Mouse (Mus musculus): ENCODE measurements around the gene H2afx.
"Not testable (repeated sequence)": the region's sequence is repeated elsewhere in the genome, so short reads cannot be mapped to it uniquely, and the experiment has no call there.

H2afx gene

DNA sequence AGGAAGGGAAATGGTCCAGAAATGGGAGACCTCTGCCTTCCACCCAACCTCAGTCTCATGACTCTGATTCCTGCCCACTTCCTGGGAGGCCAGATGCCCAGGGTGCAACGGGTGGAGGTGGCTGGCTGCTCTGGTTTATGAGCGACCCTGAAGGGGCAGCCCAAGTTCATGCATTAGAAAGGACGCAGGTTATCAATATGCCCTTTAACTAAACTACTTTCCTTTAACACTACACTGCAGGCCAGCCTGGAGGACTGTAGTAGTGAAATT, 15.7 kb upstream of the H2afx start:
- DNase-seq (ENCODE audit: low spot score) = no peak

DNA sequence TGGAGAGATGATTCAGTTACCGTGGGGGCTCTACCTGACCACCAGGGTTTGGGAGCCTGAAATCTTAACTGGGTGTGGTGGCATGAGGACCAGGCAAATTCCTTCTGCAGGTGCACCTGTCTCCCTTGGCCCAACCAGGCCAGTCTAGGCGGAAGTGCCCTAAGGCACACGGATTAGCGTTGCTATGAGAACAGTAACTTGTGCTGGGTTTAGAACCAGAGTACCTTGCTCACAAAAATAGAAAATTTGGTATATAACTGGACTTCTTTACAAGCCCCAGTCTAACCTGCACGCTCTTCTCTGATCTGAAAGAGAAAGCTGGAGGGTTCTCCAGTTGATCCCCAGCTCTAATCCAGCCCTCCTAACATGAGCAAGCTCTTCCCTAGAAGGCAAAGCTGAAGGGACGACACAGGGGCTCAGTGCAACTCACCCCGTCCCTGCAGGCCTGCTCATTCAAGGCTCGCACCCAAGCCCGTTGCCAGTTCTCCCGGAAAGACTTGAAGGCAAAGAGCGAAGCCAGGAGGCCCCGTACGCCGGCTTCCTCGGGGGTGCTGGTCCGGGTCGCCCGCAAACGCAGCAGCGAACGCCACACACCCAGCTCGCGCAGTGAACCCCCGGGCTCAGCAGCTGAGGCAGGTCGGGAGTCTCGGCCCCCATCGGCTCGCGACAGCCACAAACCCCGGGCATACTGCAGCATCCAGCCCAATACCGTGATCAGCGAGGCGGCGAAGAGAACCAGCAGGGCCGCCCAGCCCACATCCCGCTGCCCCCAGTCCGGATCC, 15.2 kb upstream of the H2afx start:
- no peak for DNase-seq (ENCODE audit: low spot score)

DNA sequence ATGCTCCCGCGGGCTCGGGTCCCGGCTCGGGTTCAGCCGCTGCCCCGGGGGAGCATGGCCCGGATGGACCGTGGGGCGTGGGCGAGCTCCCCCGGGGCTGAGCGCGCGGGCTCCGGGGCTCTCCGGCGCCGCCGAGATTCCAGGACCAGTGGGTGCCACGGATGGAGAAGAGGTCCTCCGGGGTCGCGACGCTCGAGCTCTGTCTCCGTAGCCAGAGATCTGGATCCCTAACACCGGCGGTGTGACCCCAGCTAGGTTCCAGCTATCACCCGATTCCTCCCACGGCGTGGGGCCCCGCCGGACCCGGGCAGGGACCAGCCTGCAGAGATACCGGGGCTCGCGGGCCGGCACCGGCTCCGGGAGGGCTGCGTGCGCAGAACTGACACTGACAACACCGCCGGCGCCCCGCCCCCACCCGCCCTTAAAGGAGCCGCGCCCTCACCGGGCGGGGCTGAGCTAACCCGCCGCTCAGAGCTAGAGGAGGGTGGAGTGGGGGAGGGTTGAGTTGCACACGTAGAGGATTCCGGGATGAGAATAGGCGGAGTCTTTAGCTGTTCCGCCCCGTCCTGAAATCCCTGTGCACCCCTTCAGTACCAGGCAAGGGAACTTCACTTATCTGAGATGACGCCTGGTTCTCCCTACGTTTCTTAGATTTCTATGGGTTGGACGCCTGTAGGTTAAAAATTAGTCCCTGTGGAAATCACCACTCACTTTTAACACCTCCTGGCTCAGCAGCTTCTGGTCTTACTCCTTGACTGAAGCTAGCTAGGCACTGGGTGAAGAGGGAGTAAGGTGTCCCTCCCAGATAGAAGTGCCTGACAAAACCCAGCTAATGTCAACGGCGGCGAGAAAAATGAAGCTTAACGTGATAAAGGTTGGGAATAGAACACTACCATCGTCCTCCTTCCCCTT, 14.4 kb upstream of the H2afx start, which contains the start of gene C2cd2l:
TSS of gene C2cd2l (minus strand) at position 399 of the 912 bp plus-strand sequence.
- peak; percentile 62 for DNase-seq (ENCODE audit: low spot score)

DNA sequence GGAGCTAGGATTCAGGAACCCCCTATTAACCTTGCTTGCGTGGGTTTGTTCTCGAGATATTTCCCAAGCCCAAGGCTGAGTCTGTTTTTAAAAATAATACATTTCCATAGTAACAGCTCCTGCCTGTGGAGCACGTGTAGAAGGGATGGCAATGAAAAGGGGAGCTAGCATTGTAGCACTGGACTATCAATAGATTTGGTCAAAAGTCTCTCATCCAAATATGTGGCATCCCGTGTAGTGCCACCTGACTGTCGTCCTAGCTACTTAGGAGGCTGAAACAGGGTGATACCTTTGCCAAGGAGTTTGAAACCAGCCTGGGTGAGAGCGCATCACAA, 13.7 kb upstream of the H2afx start:
- no peak for DNase-seq (ENCODE audit: low spot score)

DNA sequence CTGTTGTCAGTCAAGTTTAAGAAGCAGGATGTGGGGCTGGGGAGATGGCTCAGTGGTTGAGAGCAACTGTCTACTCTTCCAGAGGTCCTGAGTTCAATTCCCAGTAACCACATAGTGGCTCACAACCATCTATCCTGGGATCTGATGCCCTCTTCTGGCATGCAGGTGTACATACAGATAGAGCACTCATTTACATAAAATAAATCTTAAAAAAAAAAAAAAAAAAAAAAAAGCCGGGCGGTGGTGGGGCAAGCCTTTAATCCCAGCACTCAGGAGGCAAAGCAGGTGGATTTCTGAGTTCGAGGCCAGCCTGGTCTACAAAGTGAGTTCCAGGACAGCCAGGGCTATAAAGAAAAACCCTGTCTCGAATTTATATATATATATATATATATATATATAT, 10.8 kb upstream of the H2afx start:
- DNase-seq (ENCODE audit: low spot score) = not testable (repeated sequence)

DNA sequence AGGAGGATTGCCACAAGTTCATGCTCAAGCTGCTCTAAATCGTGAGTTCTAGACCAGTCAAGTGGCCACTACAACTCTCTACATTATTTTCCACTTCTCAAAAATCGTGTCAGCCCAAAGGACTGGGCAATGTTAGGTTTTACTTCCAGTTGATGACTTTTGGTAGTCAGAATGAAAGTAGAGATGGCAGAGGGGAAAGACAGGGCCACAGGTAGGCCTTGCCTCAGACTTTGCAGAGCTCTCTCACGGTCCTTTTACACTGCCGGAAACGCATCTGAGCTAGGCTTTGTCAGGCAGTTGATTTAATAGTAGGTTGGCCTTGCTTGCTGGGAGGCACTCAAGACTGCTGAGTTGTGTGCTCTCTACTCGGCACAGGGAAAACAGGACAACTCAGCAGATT, 10.3 kb upstream of the H2afx start:
- no peak for DNase-seq (ENCODE audit: low spot score)

DNA sequence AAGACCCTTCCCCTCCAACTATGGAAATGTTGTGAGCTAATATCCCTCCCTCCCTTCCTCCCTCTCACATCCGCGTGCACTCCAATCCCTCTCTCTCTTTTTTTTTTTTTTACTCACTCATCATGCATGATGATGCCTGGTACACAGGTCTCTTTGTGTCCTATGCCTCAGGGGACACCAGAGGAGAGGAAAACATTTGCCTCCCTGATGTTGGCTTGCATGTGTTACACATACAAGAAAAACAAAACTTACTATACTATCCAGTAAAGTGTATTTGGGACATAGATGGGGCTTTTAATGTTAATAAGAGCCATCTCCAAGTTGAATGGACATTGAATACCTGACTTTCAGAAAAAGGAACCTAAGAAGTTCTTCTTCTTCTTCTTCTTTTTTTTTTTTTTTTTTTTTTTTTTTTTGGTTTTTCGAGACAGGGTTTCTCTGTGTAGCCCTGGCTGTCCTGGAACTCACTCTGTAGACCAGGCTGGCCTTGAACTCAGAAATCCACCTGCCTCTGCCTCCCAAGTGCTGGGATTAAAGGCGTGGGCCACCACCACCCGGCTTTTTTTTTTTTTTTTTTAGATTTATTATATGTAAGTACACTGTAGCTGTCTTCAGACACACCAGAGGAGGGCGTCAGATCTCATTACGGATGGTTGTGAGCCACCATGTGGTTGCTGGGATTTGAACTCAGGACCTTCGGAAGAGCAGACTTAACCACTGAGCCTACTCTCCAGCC, 9.3 kb upstream of the H2afx start:
- DNase-seq (ENCODE audit: low spot score) = not testable (repeated sequence)

DNA sequence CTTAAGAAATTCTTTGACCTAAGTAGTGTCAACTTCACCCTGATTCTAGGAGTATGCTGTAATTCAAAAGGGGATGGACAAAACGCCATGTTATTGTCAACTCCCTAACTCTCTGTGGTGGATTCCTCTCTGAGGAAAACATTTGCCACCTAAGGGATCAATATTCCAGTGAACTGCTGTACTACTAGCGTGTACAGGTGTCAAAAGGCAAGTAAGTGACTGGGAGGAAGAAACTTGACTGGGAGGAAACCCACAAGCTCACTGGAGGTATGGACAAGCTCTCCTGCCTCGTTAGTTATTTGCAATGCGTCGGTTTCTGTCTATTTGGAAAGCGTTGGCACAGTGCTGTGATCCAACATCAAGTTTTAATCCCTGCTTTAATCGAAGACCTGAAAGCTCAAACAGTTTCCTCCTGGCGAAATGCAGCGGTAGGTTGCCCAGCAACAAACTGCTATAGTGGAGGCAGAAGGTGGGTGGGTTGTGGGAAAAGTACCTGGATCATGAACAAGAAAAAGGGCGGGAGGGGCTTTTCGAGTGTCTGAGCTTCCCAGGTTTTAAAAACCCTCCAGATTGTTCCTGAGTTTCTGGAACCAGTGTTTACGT, 8.6 kb upstream of the H2afx start, which contains the start of gene Dpagt1:
TSS of gene Dpagt1 (plus strand) at position 252 of the 603 bp plus-strand sequence.
- no peak for DNase-seq (ENCODE audit: low spot score)

DNA sequence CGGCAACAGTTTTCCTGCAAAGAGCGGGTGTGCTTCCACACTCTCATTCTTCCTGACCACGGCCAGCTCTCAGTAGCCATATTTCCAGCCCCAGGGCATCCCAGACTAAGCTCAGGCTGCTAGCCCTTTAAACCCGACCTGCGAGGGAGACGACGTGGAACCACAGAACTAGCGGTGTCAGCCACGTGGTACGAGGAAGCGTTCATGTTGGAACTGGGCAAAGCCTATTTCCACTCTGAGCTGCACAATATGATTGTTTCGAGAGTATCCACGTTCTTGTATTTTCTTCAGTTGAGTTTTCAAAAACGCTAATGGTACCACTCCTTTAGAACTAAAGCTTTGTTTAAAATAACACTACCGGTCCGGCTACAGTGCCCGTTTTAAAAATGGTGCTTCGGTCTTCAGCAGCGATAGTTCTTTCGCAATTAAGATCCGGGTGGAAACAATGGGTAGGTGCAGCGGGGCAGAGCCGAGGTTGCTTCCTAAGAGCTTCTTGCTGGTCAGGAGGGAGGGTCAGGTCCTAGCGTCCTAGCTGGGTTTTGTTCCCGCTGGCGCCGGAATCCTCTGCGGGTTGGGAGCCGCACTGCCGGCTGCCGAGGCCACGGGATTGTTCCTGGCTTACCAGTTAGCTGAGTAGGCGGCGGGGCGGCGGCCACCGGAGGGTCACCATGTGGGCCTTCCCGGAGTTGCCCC, 8.0 kb upstream of the H2afx start:
- DNase-seq (ENCODE audit: low spot score) = no peak

DNA sequence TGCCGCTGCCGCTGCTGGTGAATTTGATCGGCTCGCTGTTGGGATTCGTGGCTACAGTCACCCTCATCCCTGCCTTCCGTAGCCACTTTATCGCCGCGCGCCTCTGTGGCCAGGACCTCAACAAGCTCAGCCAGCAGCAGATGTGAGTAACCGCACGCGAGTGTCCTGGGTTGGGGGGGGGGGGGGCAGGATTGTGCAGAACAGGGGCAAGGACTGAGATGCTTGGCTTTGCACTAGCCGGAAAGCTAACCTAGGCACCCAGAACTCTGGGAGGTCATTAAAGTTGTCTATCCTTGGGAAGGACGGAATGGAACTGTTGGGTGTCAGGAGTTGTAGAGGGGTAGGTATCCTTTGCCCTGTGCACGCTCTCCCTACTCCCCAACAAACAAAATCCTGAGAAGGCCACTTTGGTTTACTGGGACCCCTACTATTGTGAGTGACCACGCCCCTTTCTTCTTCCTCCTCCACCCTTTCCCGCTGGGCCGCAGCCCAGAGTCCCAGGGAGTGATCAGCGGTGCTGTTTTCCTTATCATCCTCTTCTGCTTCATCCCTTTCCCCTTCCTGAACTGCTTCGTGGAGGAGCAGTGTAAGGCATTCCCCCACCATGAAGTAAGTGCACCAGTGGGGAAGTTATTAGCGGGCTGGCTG, 7.3 kb upstream of the H2afx start:
- no peak for DNase-seq (ENCODE audit: low spot score)

DNA sequence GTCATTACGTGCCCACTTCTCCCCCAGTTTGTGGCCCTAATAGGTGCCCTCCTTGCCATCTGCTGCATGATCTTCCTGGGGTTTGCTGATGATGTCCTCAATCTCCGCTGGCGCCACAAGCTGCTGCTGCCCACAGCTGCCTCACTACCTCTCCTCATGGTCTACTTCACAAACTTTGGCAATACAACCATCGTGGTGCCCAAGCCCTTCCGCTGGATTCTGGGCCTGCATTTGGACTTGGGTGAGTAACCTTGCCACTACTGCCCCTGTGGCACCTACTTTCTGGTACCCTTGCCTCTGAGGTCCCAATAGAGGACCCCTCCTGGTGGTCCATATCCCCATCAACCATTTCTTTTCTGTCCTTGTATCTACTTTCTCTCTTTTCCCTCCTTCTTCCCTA, 6.6 kb upstream of the H2afx start:
- no peak for DNase-seq (ENCODE audit: low spot score)

DNA sequence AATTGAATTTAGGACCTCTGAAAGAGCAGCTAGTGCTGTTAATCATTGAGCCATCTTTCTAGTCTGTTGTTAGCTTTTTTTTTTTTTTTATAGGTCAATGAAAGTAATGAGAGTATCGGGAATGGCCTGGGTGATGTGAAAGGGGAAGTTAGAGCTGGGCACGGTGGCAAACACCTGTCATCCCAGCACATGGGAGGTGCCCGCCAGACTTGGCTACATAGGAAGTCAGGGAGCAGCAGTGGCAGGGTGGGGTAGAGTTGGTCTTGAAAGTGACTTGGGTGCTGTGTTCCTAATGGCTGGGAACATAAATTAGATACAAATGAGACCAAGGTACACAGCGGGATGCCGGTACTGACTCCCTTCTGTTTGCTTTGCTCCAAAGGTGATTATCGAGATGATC, 3.8 kb upstream of the H2afx start:
- DNase-seq (ENCODE audit: low spot score) = no peak

DNA sequence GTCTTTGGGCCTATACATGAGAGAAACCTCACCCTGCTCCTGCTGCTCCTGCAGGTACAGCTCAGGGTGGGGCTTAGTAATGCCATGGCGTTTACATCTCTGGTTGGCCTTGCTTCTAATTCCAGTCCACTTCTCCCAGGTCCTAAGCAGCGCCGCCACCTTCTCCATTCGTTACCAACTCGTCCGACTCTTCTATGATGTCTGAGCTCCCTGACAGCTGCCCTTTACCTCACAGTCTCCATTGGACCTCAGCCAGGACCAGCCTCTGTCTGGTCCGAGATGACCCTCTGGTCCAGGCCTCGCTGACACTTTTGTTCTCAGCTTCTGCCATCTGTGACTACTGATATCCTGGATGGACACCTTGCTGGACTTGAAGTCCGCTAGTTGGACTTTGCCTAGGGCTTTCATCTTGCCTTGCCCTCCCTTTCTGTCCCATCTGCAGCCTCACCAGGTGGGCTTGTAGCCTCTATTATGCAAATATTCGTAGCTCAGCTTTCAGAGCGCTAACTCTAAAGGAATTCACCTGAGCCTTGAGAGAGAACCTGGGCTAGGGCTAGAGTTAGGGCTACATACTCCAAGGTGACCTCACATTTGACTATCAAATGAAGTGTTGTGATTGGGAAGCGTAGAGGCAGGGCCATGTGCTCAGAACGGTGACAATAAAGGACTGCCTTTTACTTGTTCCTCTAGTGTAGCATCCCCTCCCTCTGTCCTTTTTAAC, 1.4 kb upstream of the H2afx start:
- DNase-seq (ENCODE audit: low spot score) = no peak

DNA sequence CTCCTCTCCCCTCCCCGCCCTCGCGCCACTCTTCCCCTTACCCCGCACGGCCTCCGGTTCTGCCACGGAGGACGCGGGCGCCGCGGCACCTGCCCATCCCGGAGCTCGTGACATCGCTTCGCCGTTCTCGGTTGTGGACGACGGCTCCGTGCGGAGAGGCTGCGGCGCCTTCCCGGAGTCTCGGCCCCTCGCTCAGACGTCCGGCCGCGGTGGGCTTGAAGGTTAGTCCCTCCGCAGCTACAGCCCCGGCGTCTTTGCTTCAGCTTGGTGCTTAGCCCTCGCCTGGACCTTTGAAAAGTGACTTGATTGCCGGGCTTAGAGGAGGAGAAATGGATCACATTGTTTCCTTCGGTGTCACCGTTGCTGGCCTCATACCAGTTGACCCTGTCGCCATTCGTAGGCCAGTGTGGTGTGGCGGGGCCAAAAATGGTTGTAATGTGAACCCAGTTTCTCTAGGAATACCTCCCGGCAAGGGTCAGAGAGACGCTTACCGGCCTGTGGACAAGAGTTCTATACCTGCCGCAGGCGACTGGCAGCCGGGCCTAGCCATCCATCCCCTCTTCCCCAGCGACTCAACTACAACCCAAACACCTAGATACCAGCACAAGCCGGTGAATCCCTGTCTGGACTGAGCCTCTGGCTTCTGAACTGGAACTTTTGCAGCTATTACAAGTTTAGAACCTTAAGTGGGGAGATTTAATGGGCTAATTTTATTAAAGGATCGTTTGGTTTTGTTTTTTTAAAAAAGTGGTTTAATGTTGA, 1.0 kb downstream of the H2afx start:
- no peak for DNase-seq (ENCODE audit: low spot score)

DNA sequence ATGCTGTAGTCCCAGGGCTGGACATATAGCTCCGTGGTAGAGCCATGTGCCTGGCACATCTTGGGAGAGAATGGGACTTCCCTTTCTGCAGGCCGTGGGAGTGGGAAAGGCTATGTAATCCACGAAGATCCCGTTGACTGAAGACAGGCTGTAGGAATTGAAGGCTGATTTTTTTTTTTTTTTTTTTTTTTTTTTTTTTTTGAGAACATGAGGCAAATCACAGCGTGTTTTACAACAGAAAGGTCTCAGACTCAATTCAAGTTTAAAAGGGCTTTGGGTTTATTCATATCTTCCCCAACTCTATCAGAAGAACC, 1.6 kb downstream of the H2afx start:
- DNase-seq (ENCODE audit: low spot score) = no peak

DNA sequence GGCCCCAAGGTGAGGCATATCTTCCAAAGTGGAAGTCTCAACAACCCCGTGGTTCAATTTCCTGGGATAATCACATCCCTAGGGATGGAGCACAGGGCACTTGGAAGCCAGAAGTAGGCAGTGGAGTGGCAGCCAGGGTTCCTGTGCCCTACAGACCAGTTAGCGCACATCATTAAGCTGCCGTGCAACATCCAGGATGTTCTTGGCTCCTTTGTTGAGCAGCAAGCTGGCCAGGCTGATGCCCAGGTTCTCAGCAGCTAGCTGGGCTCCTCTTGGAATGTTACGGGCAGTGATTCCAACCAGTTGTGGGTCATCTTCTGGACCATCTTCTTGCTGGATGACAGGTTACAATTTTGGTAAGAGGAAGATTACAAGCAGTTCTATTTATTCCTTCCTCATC, 2.0 kb downstream of the H2afx start:
- DNase-seq (ENCODE audit: low spot score) = not testable (repeated sequence)

DNA sequence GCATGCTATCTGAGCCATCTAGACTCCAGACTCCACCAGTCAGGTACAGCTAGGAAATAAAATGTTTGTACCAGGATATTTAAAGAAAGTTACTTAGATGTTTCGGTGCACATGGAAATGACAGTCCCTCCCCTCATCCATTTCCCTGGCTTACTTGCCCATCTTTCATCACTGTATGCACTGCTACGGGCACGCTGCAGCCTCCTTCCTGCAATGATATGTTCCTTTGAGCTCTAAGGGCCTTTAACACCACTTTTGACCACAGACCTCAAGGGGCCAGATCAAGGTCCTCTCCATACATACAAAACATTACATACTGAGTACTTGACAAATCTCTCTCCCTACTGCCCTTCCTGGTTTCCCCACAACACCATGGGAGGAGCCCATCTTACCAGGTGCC, 2.5 kb downstream of the H2afx start:
- no peak for DNase-seq (ENCODE audit: low spot score)

DNA sequence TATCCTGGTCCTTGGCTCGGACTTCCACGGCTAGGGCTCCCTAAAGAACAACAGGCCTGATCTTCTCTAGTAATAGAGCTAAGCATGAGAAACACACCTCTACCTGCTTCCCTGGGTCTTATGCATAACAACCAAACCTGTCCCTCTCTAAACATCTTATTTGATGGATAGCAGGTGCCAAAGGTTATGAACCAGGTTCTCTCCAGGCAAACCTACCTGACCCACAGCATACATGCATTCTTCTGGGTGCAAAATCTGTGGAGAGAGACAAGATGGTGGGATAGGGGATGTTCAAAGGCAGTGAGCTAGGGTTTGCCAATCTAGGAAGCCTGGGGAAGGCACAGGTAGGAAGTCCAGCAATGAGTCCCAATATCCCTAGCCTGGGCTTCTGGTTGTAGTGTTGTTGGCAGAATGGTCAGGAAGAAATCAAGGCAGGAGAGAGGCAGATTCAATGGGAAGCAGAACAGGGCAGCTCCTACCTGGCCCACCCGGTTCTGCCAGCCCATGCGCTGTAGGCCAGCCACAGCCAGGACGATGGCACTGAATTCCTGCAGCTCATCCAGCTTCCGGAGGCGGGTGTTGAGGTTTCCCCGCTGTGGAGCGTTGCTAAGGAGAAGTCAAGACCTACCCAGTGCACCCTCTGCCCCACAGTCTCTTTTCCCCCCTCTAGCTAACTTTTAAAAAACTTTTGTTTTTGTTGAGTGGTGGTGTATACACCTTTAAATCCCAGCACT, 3.1 kb downstream of the H2afx start:
- DNase-seq (ENCODE audit: low spot score) = no peak

DNA sequence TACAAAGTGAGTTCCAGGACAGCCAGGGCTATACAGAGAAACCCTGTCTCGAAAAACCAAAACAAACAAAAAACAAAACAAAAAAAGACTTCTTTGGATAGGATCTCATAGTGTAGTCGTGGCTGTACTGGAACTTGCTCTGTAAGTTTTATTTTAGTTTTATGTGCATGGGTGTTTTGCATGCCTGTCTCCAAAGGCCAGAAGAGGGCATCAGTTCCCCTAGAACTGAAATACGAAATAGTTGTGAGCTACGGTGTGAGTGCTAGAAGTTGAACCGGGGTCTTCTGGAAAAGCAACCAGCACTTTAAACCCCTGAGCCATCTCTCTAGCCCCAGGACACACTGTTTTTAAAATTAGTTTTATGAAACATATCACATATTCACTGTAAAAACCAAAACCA, 4.1 kb downstream of the H2afx start:
- no peak for DNase-seq (ENCODE audit: low spot score)
